ENCODE assay signal across 8 mouse cellular contexts in genomic region chr19:42316998-42317397, GRCm38 (mm10).
DNase-seq lines count a peak whose midpoint lies in the region; ATAC-seq and TF ChIP-seq lines count a peak whose summit lies in the region.
"Had no signal": no experiment of that assay in that cellular context is flagged by ENCODE, and none has a peak within 500 bp of the region (broad histone marks: within the 10 kb centered on the region; RNA-seq: fewer than 3 reads in every experiment).

No protein-coding gene starts in this region.

- no peak overlapping the region for H3K9ac ChIP-seq in midbrain, embryonic 11.5 days (ENCODE audit: low read length)
- 0 out of 2 replicates have a peak overlapping the region, but pooled peaks have one; percentile 13 for H3K9ac ChIP-seq in hindbrain, embryonic 12.5 days
- H3K9ac ChIP-seq in midbrain, embryonic 12.5 days (replicated peaks) = 0 out of 2 replicates have a peak overlapping the region, but pooled peaks have one; percentile 34

- H3K4me3 ChIP-seq in midbrain, embryonic 10.5 days = no peak overlapping the region
- H3K4me3 ChIP-seq in midbrain, embryonic 11.5 days (ENCODE audit: low read depth, low read length) = no peak overlapping the region
- no peak overlapping the region for H3K4me3 ChIP-seq in hindbrain, embryonic 12.5 days
- no peak overlapping the region for H3K4me3 ChIP-seq in midbrain, embryonic 12.5 days
- no peak overlapping the region for H3K4me3 ChIP-seq in kidney, adult 2 months (ENCODE audit: insufficient read depth, low read depth, low read length)

- H3K36me3 ChIP-seq in midbrain, embryonic 10.5 days = no peaks in the 10 kb centered on the region
- H3K36me3 ChIP-seq in midbrain, embryonic 11.5 days (ENCODE audit: control insufficient read depth, insufficient read depth, low read length) = no peaks in the 10 kb centered on the region
- H3K36me3 ChIP-seq in hindbrain, embryonic 12.5 days = no peaks in the 10 kb centered on the region
- H3K36me3 ChIP-seq in midbrain, embryonic 12.5 days = no peaks in the 10 kb centered on the region
- H3K36me3 ChIP-seq in kidney, adult 2 months (ENCODE audit: control insufficient read depth, insufficient read depth, low read length) = no peaks in the 10 kb centered on the region

- no peak for TF ChIP-seq POLR2A in kidney, adult 2 months (IDR thresholded peaks at IDR 0.05; ENCODE audit: low read depth, low read length)

- ATAC-seq in midbrain, embryonic 11.5 days (ENCODE audit: low FRiP score) = no peak
- peak; percentile 21; the same call in 1 of the 2 replicates for ATAC-seq in hindbrain, embryonic 12.5 days (ENCODE audit: low FRiP score)
- ATAC-seq in midbrain, embryonic 12.5 days (ENCODE audit: low FRiP score, low read depth) = no peak

- no peaks in the 10 kb centered on the region for H3K9me3 ChIP-seq in midbrain, embryonic 10.5 days (replicated peaks)
- H3K9me3 ChIP-seq in midbrain, embryonic 11.5 days (ENCODE audit: control insufficient read depth, low read length) = no peaks in the 10 kb centered on the region
- H3K9me3 ChIP-seq in hindbrain, embryonic 12.5 days (replicated peaks) = no peaks in the 10 kb centered on the region
- H3K9me3 ChIP-seq in midbrain, embryonic 12.5 days = no peaks in the 10 kb centered on the region

- no peak for DNase-seq in midbrain, embryonic 10.5 days (ENCODE audit: low spot score)
- DNase-seq in midbrain, embryonic 11.5 days (ENCODE audit: low spot score, missing footprints) = no peak
- no peak for DNase-seq in spleen, postnatal 36 days (ENCODE audit: low spot score in 2 of 2)
- no peak for DNase-seq in kidney, adult 2 months
- no peak for DNase-seq in adrenal gland, postnatal 4 days (ENCODE audit: low spot score in 2 of 2)
- DNase-seq: thymus, postnatal 36 days had no signal

- H3K27ac ChIP-seq in midbrain, embryonic 10.5 days (replicated peaks) = 0 out of 2 replicates have a peak overlapping the region, but pooled peaks have one; percentile 2
- no peak overlapping the region for H3K27ac ChIP-seq in midbrain, embryonic 11.5 days (ENCODE audit: low read depth, low read length)
- peak overlapping the region; percentile 55; the same call in 1 of the 2 replicates for H3K27ac ChIP-seq in hindbrain, embryonic 12.5 days
- peak overlapping the region; percentile 25; the same call in 1 of the 2 replicates for H3K27ac ChIP-seq in midbrain, embryonic 12.5 days (replicated peaks)
- H3K27ac ChIP-seq in kidney, adult 2 months (ENCODE audit: insufficient read depth, low read depth, low read length) = no peak overlapping the region

- no peak for TF ChIP-seq CTCF in kidney, adult 2 months (conservative IDR thresholded peaks at IDR 0.05; ENCODE audit: insufficient read depth, insufficient read length, low read depth, low read length)

- peaks cover 40% of the 10 kb centered on the region for H3K27me3 ChIP-seq in midbrain, embryonic 10.5 days (ENCODE audit: low read depth, poor library complexity, severe bottlenecking)
- no peaks in the 10 kb centered on the region for H3K27me3 ChIP-seq in midbrain, embryonic 11.5 days (ENCODE audit: control insufficient read depth, insufficient read depth, low read length)
- 0 out of 2 replicates have a peak, but pooled peaks cover 5% of the 10 kb centered on the region for H3K27me3 ChIP-seq in hindbrain, embryonic 12.5 days
- peaks cover 11% of the 10 kb centered on the region; the same call in 1 of the 2 replicates for H3K27me3 ChIP-seq in midbrain, embryonic 12.5 days
- no peaks in the 10 kb centered on the region for H3K27me3 ChIP-seq in kidney, adult 2 months (replicated peaks; ENCODE audit: control insufficient read depth, insufficient read depth, low read length)

- 76% methylated on average over 8 of the region's 8 CpGs for WGBS in midbrain, embryonic 10.5 days
- 70% methylated on average over 8 of the region's 8 CpGs for WGBS in midbrain, embryonic 11.5 days
- 55% methylated on average over 8 of the region's 8 CpGs for WGBS in hindbrain, embryonic 12.5 days
- WGBS in midbrain, embryonic 12.5 days = 60% methylated on average over 8 of the region's 8 CpGs
- 68% methylated on average over 8 of the region's 8 CpGs for WGBS in kidney, adult 2 months

- H3K4me2 ChIP-seq in midbrain, embryonic 11.5 days = no peak overlapping the region
- no peak overlapping the region for H3K4me2 ChIP-seq in hindbrain, embryonic 12.5 days (replicated peaks)
- H3K4me2 ChIP-seq in midbrain, embryonic 12.5 days (replicated peaks) = no peak overlapping the region

- peaks cover 45% of the 10 kb centered on the region for H3K4me1 ChIP-seq in midbrain, embryonic 10.5 days
- H3K4me1 ChIP-seq in midbrain, embryonic 11.5 days (ENCODE audit: control insufficient read depth, insufficient read depth, low read length) = peaks cover 9% of the 10 kb centered on the region; the same call in 1 of the 2 replicates
- H3K4me1 ChIP-seq in hindbrain, embryonic 12.5 days = peaks cover 46% of the 10 kb centered on the region
- H3K4me1 ChIP-seq in midbrain, embryonic 12.5 days = peaks cover 38% of the 10 kb centered on the region
- H3K4me1 ChIP-seq in kidney, adult 2 months (ENCODE audit: control insufficient read depth, insufficient read depth, low read length) = no peaks in the 10 kb centered on the region

Comparison
In these comparisons a context has a peak if more than half of its experiments do, and no peak if none do; other contexts are left out.
1. H3K27ac ChIP-seq: peak in midbrain, embryonic 10.5 days (single experiment), hindbrain, embryonic 12.5 days (single experiment) and midbrain, embryonic 12.5 days (single experiment); none in midbrain, embryonic 11.5 days (single experiment) and kidney, adult 2 months (single experiment).